Mouse (Mus musculus): ENCODE measurements around the gene Ogdh. TPM values are rescaled to one million over a fixed set of nuclear protein-coding genes. Genes with fewer than 3 reads are reported as not detected.

Gene Ogdh
- polyA plus RNA-seq, 1 experiment = 89.5 TPM

DNA sequence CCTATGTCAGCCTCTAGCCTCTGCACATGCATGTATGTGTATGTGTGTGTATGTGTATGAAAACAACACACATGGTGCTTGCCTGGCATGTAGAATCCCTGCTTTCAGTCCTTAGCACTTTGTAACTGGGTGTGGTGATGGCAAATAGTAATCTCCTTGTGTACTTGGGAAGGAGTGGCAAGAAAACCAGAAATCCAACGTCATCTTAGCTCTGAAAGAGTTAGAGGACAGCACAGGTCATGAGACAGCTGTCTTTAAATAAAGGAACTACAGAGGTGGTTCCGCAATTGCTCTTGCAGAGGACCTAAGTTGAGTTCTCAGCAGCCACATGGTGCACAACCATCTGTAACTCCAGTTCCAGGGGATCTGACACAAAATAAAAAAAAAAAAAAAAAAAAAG, 8.0 kb downstream of the Ogdh start:
- no peak for TF ChIP-seq POLR2A (IDR thresholded peaks at IDR 0.05; ENCODE audit: borderline replicate concordance, extremely low read depth, insufficient read depth, insufficient read length, poor library complexity, severe bottlenecking)
- no peak for TF ChIP-seq CTCF (IDR thresholded peaks at IDR 0.05; ENCODE audit: borderline replicate concordance, extremely low read depth, insufficient read depth, insufficient read length)
- DNase-seq (ENCODE audit: low read depth) = no peak

- DNase-seq (ENCODE audit: low read depth) = no peak
Measured at GRCm38 (mm10) chr11:6302793-6303192, 11.4 kb downstream of the Ogdh start.

GRCm38 (mm10) chr11:6305943-6306430, 14.6 kb downstream of the Ogdh start:
- no peak for DNase-seq (ENCODE audit: low read depth)
- no peak for TF ChIP-seq POLR2A (IDR thresholded peaks at IDR 0.05; ENCODE audit: borderline replicate concordance, extremely low read depth, insufficient read depth, insufficient read length, poor library complexity, severe bottlenecking)

More at GRCm38 (mm10) chr11:6302793-6303192, 11.4 kb downstream of the Ogdh start:
- TF ChIP-seq CTCF (IDR thresholded peaks at IDR 0.05; ENCODE audit: borderline replicate concordance, extremely low read depth, insufficient read depth, insufficient read length) (no peak), POLR2A (IDR thresholded peaks at IDR 0.05; ENCODE audit: borderline replicate concordance, extremely low read depth, insufficient read depth, insufficient read length, poor library complexity, severe bottlenecking) (no peak)

DNA sequence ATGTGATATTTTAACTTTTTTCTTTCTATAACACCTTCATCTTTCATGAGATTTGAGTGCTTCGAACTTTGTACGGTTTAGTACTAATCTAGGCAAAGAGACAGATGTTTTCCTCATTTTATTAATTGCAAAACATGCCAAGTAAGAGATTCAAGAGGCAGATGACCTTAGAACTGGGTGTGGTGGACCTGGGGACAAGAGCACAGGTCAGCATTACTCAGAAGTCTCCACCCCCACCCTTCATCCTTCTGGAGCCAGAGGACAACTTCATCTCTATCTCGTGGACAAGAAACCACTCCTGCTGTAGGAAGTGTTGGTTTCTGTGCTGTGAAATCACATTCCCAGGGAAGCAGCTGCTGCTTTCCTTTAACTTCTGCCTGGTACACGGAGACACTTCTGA, 16.7 kb downstream of the Ogdh start:
- TF ChIP-seq CTCF (IDR thresholded peaks at IDR 0.05; ENCODE audit: borderline replicate concordance, extremely low read depth, insufficient read depth, insufficient read length) = no peak
- TF ChIP-seq POLR2A (IDR thresholded peaks at IDR 0.05; ENCODE audit: borderline replicate concordance, extremely low read depth, insufficient read depth, insufficient read length, poor library complexity, severe bottlenecking) = no peak
- DNase-seq (ENCODE audit: low read depth) = no peak

DNA sequence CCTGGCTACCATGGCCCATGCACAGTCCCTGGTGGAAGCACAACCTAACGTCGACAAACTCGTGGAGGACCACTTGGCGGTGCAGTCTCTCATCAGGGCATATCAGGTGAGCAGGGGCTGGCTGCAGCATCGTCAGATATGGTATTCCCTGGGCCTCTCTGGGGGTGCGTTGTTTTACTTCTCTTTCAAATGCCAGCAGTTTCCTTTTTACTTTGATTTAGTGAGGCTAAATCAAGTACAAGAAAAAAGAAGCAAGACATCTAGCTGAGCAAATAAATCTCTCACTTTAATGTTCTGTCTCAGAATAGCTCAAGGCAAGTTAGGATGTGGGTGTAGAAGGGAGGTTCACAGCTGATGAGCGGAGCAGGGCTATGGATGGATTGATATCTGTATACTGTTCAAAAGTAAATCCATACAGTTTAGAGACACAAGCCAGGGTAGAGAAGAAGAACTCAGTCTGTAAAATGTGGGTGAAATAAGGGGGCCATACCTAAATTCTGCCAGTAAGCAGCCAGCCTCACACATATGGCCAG, 22.5 kb downstream of the Ogdh start:
- no peak for TF ChIP-seq CTCF (IDR thresholded peaks at IDR 0.05; ENCODE audit: borderline replicate concordance, extremely low read depth, insufficient read depth, insufficient read length)
- TF ChIP-seq POLR2A (IDR thresholded peaks at IDR 0.05; ENCODE audit: borderline replicate concordance, extremely low read depth, insufficient read depth, insufficient read length, poor library complexity, severe bottlenecking) = no peak

DNA sequence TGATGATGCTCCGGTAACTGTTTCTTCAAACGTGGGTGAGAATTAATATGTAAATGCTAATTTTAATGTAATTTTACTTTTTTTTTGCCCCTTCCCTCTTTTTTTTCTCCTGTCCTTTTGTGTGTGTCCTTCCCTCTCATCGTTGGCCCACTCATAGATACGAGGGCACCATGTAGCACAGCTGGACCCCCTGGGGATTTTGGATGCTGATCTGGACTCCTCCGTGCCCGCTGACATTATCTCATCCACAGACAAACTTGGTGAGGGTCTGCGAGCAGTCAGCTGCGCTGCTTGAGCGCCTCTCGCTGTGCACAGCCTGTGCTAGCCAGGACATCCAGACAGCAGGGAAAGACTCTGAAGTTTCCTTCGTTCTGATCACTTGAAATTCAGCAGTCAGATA, 25.4 kb downstream of the Ogdh start:
- DNase-seq (ENCODE audit: low read depth) = no peak
- TF ChIP-seq CTCF (IDR thresholded peaks at IDR 0.05; ENCODE audit: borderline replicate concordance, extremely low read depth, insufficient read depth, insufficient read length) = no peak
- TF ChIP-seq POLR2A (IDR thresholded peaks at IDR 0.05; ENCODE audit: borderline replicate concordance, extremely low read depth, insufficient read depth, insufficient read length, poor library complexity, severe bottlenecking) = no peak

More for the DNA sequence above, 22.5 kb downstream of the Ogdh start:
- DNase-seq (ENCODE audit: low read depth) = no peak

DNA sequence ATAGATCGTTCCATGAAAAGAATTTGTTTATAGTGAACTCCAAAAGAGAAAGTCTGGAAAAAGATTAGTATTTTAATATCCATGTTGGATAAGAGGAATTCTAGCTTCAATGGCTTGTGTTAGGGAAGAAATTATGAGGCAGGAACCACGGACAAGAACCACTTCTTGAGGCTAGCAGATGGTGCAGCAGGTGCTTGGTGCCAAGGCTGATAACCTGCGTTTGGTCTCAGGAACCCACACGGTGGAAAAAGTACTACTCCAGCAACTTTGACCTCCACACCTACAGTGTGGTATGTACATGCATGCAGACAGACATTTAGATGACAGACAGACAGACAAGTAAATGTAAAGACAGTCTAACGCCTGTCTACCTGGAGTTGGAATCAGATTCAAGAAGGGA, 27.1 kb downstream of the Ogdh start:
- DNase-seq (ENCODE audit: low read depth) = no peak
- no peak for TF ChIP-seq POLR2A (IDR thresholded peaks at IDR 0.05; ENCODE audit: borderline replicate concordance, extremely low read depth, insufficient read depth, insufficient read length, poor library complexity, severe bottlenecking)
- no peak for TF ChIP-seq CTCF (IDR thresholded peaks at IDR 0.05; ENCODE audit: borderline replicate concordance, extremely low read depth, insufficient read depth, insufficient read length)

GRCm38 (mm10) chr11:6319374-6319773, 27.9 kb downstream of the Ogdh start:
- TF ChIP-seq CTCF (IDR thresholded peaks at IDR 0.05; ENCODE audit: borderline replicate concordance, extremely low read depth, insufficient read depth, insufficient read length) (no peak), POLR2A (IDR thresholded peaks at IDR 0.05; ENCODE audit: borderline replicate concordance, extremely low read depth, insufficient read depth, insufficient read length, poor library complexity, severe bottlenecking) (no peak)
- no peak for DNase-seq (ENCODE audit: low read depth)

DNA sequence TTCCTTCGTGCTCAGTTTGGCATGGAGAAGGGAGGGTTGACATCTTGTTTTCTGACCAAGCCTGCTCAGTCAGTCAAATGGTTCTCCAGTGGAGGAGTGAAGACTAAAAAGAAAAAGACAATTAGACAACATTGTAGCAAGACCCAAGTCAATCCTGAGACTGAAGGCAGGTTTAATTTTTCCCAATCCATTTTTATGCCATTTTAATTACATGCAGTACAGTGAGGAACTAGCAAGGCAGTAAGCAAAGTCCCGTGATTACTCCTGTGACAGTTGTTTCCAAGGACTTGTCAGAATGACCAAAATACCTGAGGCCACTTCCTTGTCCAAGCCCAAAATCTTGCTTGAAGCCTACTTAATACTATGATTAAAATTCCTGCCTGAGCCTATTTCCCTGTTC, 30.7 kb downstream of the Ogdh start:
- no peak for DNase-seq (ENCODE audit: low read depth)
- TF ChIP-seq POLR2A (IDR thresholded peaks at IDR 0.05; ENCODE audit: borderline replicate concordance, extremely low read depth, insufficient read depth, insufficient read length, poor library complexity, severe bottlenecking) (no peak), CTCF (IDR thresholded peaks at IDR 0.05; ENCODE audit: borderline replicate concordance, extremely low read depth, insufficient read depth, insufficient read length) (no peak)

DNA sequence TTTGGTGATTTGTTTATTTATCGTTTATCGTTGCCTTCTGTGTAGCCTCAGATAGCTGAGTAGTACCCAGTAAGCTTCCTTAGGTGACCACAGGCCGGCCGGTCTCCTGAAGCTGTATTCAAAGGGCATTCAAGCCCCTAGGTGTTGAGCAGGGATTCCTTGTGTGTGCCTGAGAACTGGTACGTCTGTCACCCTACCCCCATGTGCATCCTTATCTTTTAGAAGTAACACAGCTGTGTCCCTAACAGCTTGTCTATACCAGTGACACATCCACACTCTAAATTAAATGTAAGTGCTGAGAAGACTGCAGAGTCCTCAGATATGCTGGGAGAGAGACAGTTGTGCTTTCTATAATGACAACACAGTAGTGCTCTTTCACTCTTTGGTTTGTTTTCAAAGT, 31.9 kb downstream of the Ogdh start:
- TF ChIP-seq POLR2A (IDR thresholded peaks at IDR 0.05; ENCODE audit: borderline replicate concordance, extremely low read depth, insufficient read depth, insufficient read length, poor library complexity, severe bottlenecking) (no peak), CTCF (IDR thresholded peaks at IDR 0.05; ENCODE audit: borderline replicate concordance, extremely low read depth, insufficient read depth, insufficient read length) (no peak)

GRCm38 (mm10) chr11:6331256-6331655, 39.8 kb downstream of the Ogdh start:
- TF ChIP-seq POLR2A (IDR thresholded peaks at IDR 0.05; ENCODE audit: borderline replicate concordance, extremely low read depth, insufficient read depth, insufficient read length, poor library complexity, severe bottlenecking) (no peak), CTCF (IDR thresholded peaks at IDR 0.05; ENCODE audit: borderline replicate concordance, extremely low read depth, insufficient read depth, insufficient read length) (no peak)
- DNase-seq (ENCODE audit: low read depth) = no peak

More for the DNA sequence above, 31.9 kb downstream of the Ogdh start:
- no peak for DNase-seq (ENCODE audit: low read depth)

- no peak for DNase-seq (ENCODE audit: low read depth)
- TF ChIP-seq CTCF (IDR thresholded peaks at IDR 0.05; ENCODE audit: borderline replicate concordance, extremely low read depth, insufficient read depth, insufficient read length) (no peak), POLR2A (IDR thresholded peaks at IDR 0.05; ENCODE audit: borderline replicate concordance, extremely low read depth, insufficient read depth, insufficient read length, poor library complexity, severe bottlenecking) (no peak)
Measured at GRCm38 (mm10) chr11:6332606-6333005, 41.2 kb downstream of the Ogdh start.

Data from brain, embryonic 14.5 days (tissue).